Mouse (Mus musculus) heart, adult 18-20 months (tissue): Measurements from ENCODE around the gene Axl. TPM values are rescaled to one million over a fixed set of nuclear protein-coding genes. Genes with fewer than 3 reads are reported as not detected.

Experiments used
- DNase-seq, 2 experiments: peaks; one replicate each; pipeline ENCODE4 v3.0.0; 2021 to 2022; ENCODE audit warnings: mixed read lengths in 1 of 2
- microRNA-seq, 2 experiments: library from miRNA; unstranded; fragments of <30 nt; microRNA quantifications; one replicate each; pipeline ENCODE4 v1.2.0; 2022
- total RNA-seq, 2 experiments: library from RNA; stranded (reverse); gene quantifications; 2 replicates each; pipeline ENCODE4 v1.2.3; 2021

Axl gene
- total RNA-seq, 2 experiments from 2014 or later, result 52.0 to 57.2 TPM

- DNase-seq, result peak; percentile 28 to 44
These were observed 77.9 kb downstream of the Axl start for GRCm38 (mm10) chr7:25710519-25711130.

GRCm38 (mm10) chr7:25709961-25710360 lies 78.5 kb downstream of the Axl start:
- DNase-seq, result peak; percentile 61 to 69

GRCm38 (mm10) chr7:25707581-25708292 lies 80.8 kb downstream of the Axl start:
- peak; percentile 71 to 89 for DNase-seq

Small RNAs within 50 kb of the gene (microRNA-seq; reads per million reads assigned to microRNA genes)
- gene Gm24865, result 0 reads per million in 2 experiments

Other genes starting within 250 kb of the Axl start
- 1 to 10 TPM; 2.2 to 2.3 TPM for gene Ceacam2, start 248.8 kb downstream of the Axl start, total RNA-seq
- gene Erich4, start 172.8 kb downstream of the Axl start, total RNA-seq, result under 1 TPM in 1 of 2 experiments, not detected in 1; 0.50 TPM
- gene Dmac2, start 169.3 kb downstream of the Axl start, total RNA-seq, result 10 to 100 TPM; 56.2 to 58.8 TPM
- gene B3gnt8, start 162.1 kb downstream of the Axl start, total RNA-seq, result 1 to 10 TPM; 3.4 to 4.4 TPM
- 100 to 1,000 TPM; 285 to 287 TPM for gene Bckdha, start 129.7 kb downstream of the Axl start, total RNA-seq
- gene Exosc5, start 129.5 kb downstream of the Axl start, total RNA-seq, result 10 to 100 TPM; 17.2 to 17.5 TPM
- gene Tmem91, start 113.5 kb downstream of the Axl start, total RNA-seq, result under 1 TPM in 1 of 2 experiments, not detected in 1; 0.22 TPM
- gene B9d2, start 107.9 kb downstream of the Axl start, total RNA-seq, result 10 to 100 TPM; 10.2 TPM
- 10 to 100 TPM; 21.8 to 23.6 TPM for gene Tgfb1, start 101.7 kb downstream of the Axl start, total RNA-seq
- gene Ccdc97, start 69.6 kb downstream of the Axl start, total RNA-seq, result 10 to 100 TPM; 55.0 to 56.6 TPM
- 10 to 100 TPM; 70.7 to 71.3 TPM for gene Hnrnpul1, start 33.9 kb downstream of the Axl start, total RNA-seq
- gene Cyp2s1, start 28.2 kb upstream of the Axl start, total RNA-seq, result 1 to 10 TPM; 3.4 to 8.6 TPM
- gene Cyp2b10, start 108.9 kb upstream of the Axl start, total RNA-seq, result 1 to 10 TPM; 1.9 to 7.9 TPM